Mouse (Mus musculus): ENCODE measurements around the gene Pqlc3.

GRCm38 (mm10) chr12:17033464-17033841, 33.2 kb upstream of the Pqlc3 start:
- TF ChIP-seq POLR2A (IDR thresholded peaks at IDR 0.05; ENCODE audit: insufficient read depth, low read length), result no peak
- TF ChIP-seq EP300 (IDR thresholded peaks at IDR 0.05; ENCODE audit: insufficient read depth, low read depth, low read length), result no peak
- TF ChIP-seq CTCF (IDR thresholded peaks at IDR 0.05; ENCODE audit: low read depth, low read length), result no peak
